Mouse (Mus musculus) kidney, postnatal 4 days (tissue): ENCODE measurements at regions not wholly inside any gene's neighbourhood (a gene's known extent, or its start where the extent isn't known, plus 50 kb on each side); places are given as distances from the start of the nearest gene placed in this dataset.

ENCODE experiments used
- DNase-seq, 2 experiments: peaks; one replicate each; pipeline ENCODE4 v3.0.0; 2021; ENCODE audit warnings: mixed read lengths in 2 of 2

GRCm38 (mm10) chr1:152165490-152165905 lies 75.6 kb upstream of the 1700025G04Rik start:
- no peak for DNase-seq

- no peak for DNase-seq
These were observed 75.0 kb upstream of the 1700025G04Rik start for GRCm38 (mm10) chr1:152164843-152165489.

- DNase-seq, result no peak
These were observed 74.3 kb upstream of the 1700025G04Rik start for GRCm38 (mm10) chr1:152164212-152164611.

GRCm38 (mm10) chr1:152152474-152152873 lies 62.5 kb upstream of the 1700025G04Rik start:
- DNase-seq, result no peak

- DNase-seq, result no peak
These were observed 58.8 kb upstream of the 1700025G04Rik start for GRCm38 (mm10) chr1:152148731-152149130.

- DNase-seq, result no peak
These were observed 50.2 kb upstream of the 1700025G04Rik start for GRCm38 (mm10) chr1:152140175-152140574.
